15 mouse cellular contexts compared by ENCODE assay signal in the genomic region with DNA sequence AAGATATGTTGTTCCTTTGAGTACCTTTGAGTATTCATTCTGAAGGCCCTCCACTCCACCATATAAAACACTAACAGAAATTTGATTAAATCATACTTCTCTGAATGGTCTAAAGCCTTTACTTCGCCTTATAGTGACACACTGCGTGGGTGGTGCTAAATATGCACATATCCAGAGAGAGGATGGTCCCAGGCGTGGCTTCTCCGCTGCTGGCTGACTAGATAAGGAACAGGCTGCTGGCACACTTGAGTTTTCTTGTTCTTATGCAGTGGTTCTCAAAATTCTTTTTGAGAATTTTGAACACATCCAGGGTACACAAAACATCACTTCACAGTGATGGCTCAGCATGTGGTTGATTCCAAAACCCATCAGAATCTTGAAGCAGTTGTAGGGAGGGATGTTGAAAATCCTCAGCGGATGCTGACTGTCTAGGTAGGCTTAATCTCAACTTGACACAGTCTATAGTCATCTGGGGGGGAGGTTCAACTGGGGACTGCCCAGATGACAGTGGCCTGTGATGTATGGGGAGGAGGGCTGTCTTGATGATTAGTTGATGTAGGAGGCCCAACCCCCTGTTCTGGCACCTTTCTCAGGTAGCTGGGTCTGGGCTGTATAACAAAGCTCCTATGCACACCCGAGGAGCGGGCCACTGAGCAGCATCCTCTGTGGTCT. TPM values are rescaled to one million over a fixed set of nuclear protein-coding genes. Genes with fewer than 3 reads are reported as not detected.
DNase-seq lines count a peak whose midpoint lies in the region; ATAC-seq and TF ChIP-seq lines count a peak whose summit lies in the region.
"Had no signal": no experiment of that assay in that cellular context is flagged by ENCODE, and none has a peak within 500 bp of the region (broad histone marks: within the 10 kb centered on the region; RNA-seq: fewer than 3 reads in every experiment).

No protein-coding gene starts in this region.

- H3K4me1 ChIP-seq in heart, embryonic 12.5 days (replicated peaks), result no peaks in the 10 kb centered on the region
- H3K4me1 ChIP-seq in stomach, embryonic 14.5 days (ENCODE audit: control insufficient read depth, insufficient read depth, low read length), result no peaks in the 10 kb centered on the region
- no peaks in the 10 kb centered on the region for H3K4me1 ChIP-seq in stomach, postnatal 0 days (replicated peaks; ENCODE audit: control insufficient read depth, insufficient read depth)
- peaks cover 8% of the 10 kb centered on the region for H3K4me1 ChIP-seq in liver, embryonic 11.5 days (replicated peaks; ENCODE audit: control insufficient read depth, insufficient read depth, low read length)
- 0 out of 2 replicates have a peak, but pooled peaks cover 4% of the 10 kb centered on the region for H3K4me1 ChIP-seq in stomach, embryonic 15.5 days
- H3K4me1 ChIP-seq: neural tube, embryonic 13.5 days had no signal

- no peak overlapping the region for H3K9ac ChIP-seq in heart, embryonic 12.5 days
- no peak overlapping the region for H3K9ac ChIP-seq in stomach, embryonic 14.5 days (replicated peaks; ENCODE audit: low read depth, low read length)
- H3K9ac ChIP-seq in stomach, postnatal 0 days (ENCODE audit: low read length), result no peak overlapping the region
- H3K9ac ChIP-seq in liver, embryonic 11.5 days (ENCODE audit: low read depth, low read length), result no peak overlapping the region
- H3K9ac ChIP-seq in stomach, embryonic 15.5 days, result no peak overlapping the region
- H3K9ac ChIP-seq: neural tube, embryonic 13.5 days had no signal

- H3K36me3 ChIP-seq in heart, embryonic 12.5 days, result peaks cover 13% of the 10 kb centered on the region; the same call in 1 of the 2 replicates
- peaks cover 2% of the 10 kb centered on the region; the same call in 1 of the 2 replicates for H3K36me3 ChIP-seq in stomach, embryonic 14.5 days (ENCODE audit: control insufficient read depth, insufficient read depth, low read length)
- no peaks in the 10 kb centered on the region; the same call in 1 of the 2 replicates for H3K36me3 ChIP-seq in stomach, postnatal 0 days (ENCODE audit: control insufficient read depth, insufficient read depth, low read length)
- no peaks in the 10 kb centered on the region for H3K36me3 ChIP-seq in liver, embryonic 11.5 days (ENCODE audit: control insufficient read depth, insufficient read depth, low read length)
- H3K36me3 ChIP-seq in stomach, embryonic 15.5 days, result no peaks in the 10 kb centered on the region

- H3K27ac ChIP-seq in heart, embryonic 12.5 days (ENCODE audit: poor library complexity, severe bottlenecking), result no peak overlapping the region
- no peak overlapping the region for H3K27ac ChIP-seq in stomach, embryonic 14.5 days (ENCODE audit: low read length)
- no peak overlapping the region for H3K27ac ChIP-seq in stomach, postnatal 0 days (replicated peaks)
- peak overlapping the region; percentile 73 for H3K27ac ChIP-seq in liver, embryonic 11.5 days (ENCODE audit: low read depth, low read length)
- no peak overlapping the region for H3K27ac ChIP-seq in stomach, embryonic 15.5 days
- H3K27ac ChIP-seq: macrophage; neural tube, embryonic 13.5 days had no signal

- TF ChIP-seq CTCF in stomach, postnatal 0 days (IDR thresholded peaks at IDR 0.05; ENCODE audit: low read depth), result no peak

- no peak overlapping the region for H3K4me2 ChIP-seq in heart, embryonic 12.5 days
- no peak overlapping the region for H3K4me2 ChIP-seq in stomach, embryonic 14.5 days (replicated peaks; ENCODE audit: low read depth, low read length)
- no peak overlapping the region for H3K4me2 ChIP-seq in stomach, postnatal 0 days (replicated peaks; ENCODE audit: low read depth)
- peak overlapping the region; percentile 50 for H3K4me2 ChIP-seq in liver, embryonic 11.5 days
- H3K4me2 ChIP-seq in stomach, embryonic 15.5 days, result no peak overlapping the region
- H3K4me2 ChIP-seq: neural tube, embryonic 13.5 days had no signal

- intact Hi-C loops in heart, postnatal 14 days (cut with DNase I), result no loop called here

- ATAC-seq in heart, embryonic 12.5 days (ENCODE audit: insufficient number of reproducible peaks, low FRiP score), result peak; percentile 57; the same call in 1 of the 2 replicates
- ATAC-seq in stomach, embryonic 14.5 days (ENCODE audit: insufficient number of reproducible peaks, insufficient read depth, low FRiP score, low read depth), result peak; percentile 71; the same call in 1 of the 2 replicates
- no peak for ATAC-seq in stomach, postnatal 0 days (ENCODE audit: low FRiP score, low TSS enrichment)
- ATAC-seq in liver, embryonic 11.5 days (replicated peaks; ENCODE audit: low FRiP score), result peak; percentile 99
- peak; percentile 91; the same call in 1 of the 2 replicates for ATAC-seq in stomach, embryonic 15.5 days (ENCODE audit: insufficient read depth, low FRiP score, low read depth)

- H3K27me3 ChIP-seq in heart, embryonic 12.5 days (replicated peaks), result no peaks in the 10 kb centered on the region
- no peaks in the 10 kb centered on the region for H3K27me3 ChIP-seq in stomach, embryonic 14.5 days (ENCODE audit: control insufficient read depth, insufficient read depth, low read length)
- no peaks in the 10 kb centered on the region for H3K27me3 ChIP-seq in stomach, postnatal 0 days (ENCODE audit: control insufficient read depth, insufficient read depth, low read length)
- no peaks in the 10 kb centered on the region for H3K27me3 ChIP-seq in liver, embryonic 11.5 days (replicated peaks; ENCODE audit: control insufficient read depth, insufficient read depth, low read length)
- H3K27me3 ChIP-seq in stomach, embryonic 15.5 days (replicated peaks), result no peaks in the 10 kb centered on the region
- H3K27me3 ChIP-seq: neural tube, embryonic 13.5 days had no signal

- TF ChIP-seq EP300 in stomach, postnatal 0 days (optimal IDR thresholded peaks at IDR 0.05), result no peak

- WGBS in heart, embryonic 12.5 days, result 83% methylated on average over 7 of the region's 7 CpGs
- 88% methylated on average over 7 of the region's 7 CpGs for WGBS in stomach, embryonic 14.5 days
- WGBS in stomach, postnatal 0 days, result 87% methylated on average over 7 of the region's 7 CpGs
- WGBS in liver, embryonic 11.5 days, result 60% methylated on average over 7 of the region's 7 CpGs
- WGBS in stomach, embryonic 15.5 days, result 88% methylated on average over 7 of the region's 7 CpGs

- no peak for DNase-seq in heart, postnatal 14 days
- no peak for DNase-seq in stomach, postnatal 0 days (ENCODE audit: low spot score)
- no peak for DNase-seq in liver, embryonic 11.5 days (ENCODE audit: low spot score)
- no peak for DNase-seq in cerebellum, postnatal 36 days
- DNase-seq in layer of hippocampus, adult 8-10 months (ENCODE audit: low spot score in 2 of 2), result no peak
- DNase-seq: B cell, adult 2 months; heart, postnatal 36 days; kidney, adult 11 months; thymus, adult 2 months had no signal

- H3K9me3 ChIP-seq in heart, embryonic 12.5 days (replicated peaks), result no peaks in the 10 kb centered on the region
- no peaks in the 10 kb centered on the region for H3K9me3 ChIP-seq in stomach, embryonic 14.5 days (ENCODE audit: control insufficient read depth, low read depth, low read length)
- no peaks in the 10 kb centered on the region for H3K9me3 ChIP-seq in stomach, postnatal 0 days (ENCODE audit: control insufficient read depth, low read length)
- H3K9me3 ChIP-seq in liver, embryonic 11.5 days (ENCODE audit: control insufficient read depth, low read length), result no peaks in the 10 kb centered on the region
- H3K9me3 ChIP-seq in stomach, embryonic 15.5 days, result no peaks in the 10 kb centered on the region
- H3K9me3 ChIP-seq: neural tube, embryonic 13.5 days had no signal

- no peak overlapping the region for H3K4me3 ChIP-seq in heart, embryonic 12.5 days
- H3K4me3 ChIP-seq in stomach, embryonic 14.5 days (ENCODE audit: low read depth, low read length), result no peak overlapping the region
- H3K4me3 ChIP-seq in stomach, postnatal 0 days (ENCODE audit: low read depth, low read length), result no peak overlapping the region
- no peak overlapping the region for H3K4me3 ChIP-seq in liver, embryonic 11.5 days (ENCODE audit: low read depth, low read length)
- H3K4me3 ChIP-seq in stomach, embryonic 15.5 days (replicated peaks), result no peak overlapping the region
- H3K4me3 ChIP-seq: neural tube, embryonic 13.5 days had no signal

RNA-seq across cellular contexts. Expression of a gene that starts 9.4 kb away (rescaled TPM):
- 0.11 TPM in 1 of 2 replicates, not detected in the other for polyA plus RNA-seq in heart, embryonic 12.5 days (2016; fragmentation: Nextera tagmentation; extraction: Ambion mirVana)
- under 1 TPM in 1 of 2 experiments, not detected in 1; 0.29 TPM for total RNA-seq in heart, postnatal 14 days (2021)
- polyA plus RNA-seq in stomach, embryonic 14.5 days (2014; fragmentation: Nextera tagmentation; extraction: Ambion mirVana), result 0.32 TPM in 2 replicates
- 0.21 and 0.23 TPM in 2 replicates for polyA plus RNA-seq in stomach, postnatal 0 days (2015; fragmentation: Nextera tagmentation; extraction: Ambion mirVana)
- polyA plus RNA-seq in liver, embryonic 11.5 days (2014; fragmentation: Nextera tagmentation; extraction: Ambion mirVana), result not detected in 2 replicates
- polyA plus RNA-seq in stomach, embryonic 15.5 days (2015; fragmentation: Nextera tagmentation; extraction: Ambion mirVana), result 0.27 and 0.39 TPM in 2 replicates
- total RNA-seq in layer of hippocampus, adult 8-10 months (2022), result 1 to 10 TPM in 1 of 4 experiments, under 1 TPM in 3; 0.25 to 1.2 (median 0.40) TPM
- total RNA-seq: heart, postnatal 36 days had no signal
- polyA plus RNA-seq: macrophage; spleen, adult 2 months had no signal

RNA-seq across cellular contexts. Expression of a gene that starts 32.0 kb away (rescaled TPM):
- polyA plus RNA-seq in heart, embryonic 12.5 days (2016; fragmentation: Nextera tagmentation; extraction: Ambion mirVana), result 4.7 and 5.0 TPM in 2 replicates
- total RNA-seq in heart, postnatal 14 days (2021), result 1 to 10 TPM; 1.9 to 2.2 TPM
- polyA plus RNA-seq in stomach, embryonic 14.5 days (2014; fragmentation: Nextera tagmentation; extraction: Ambion mirVana), result 7.0 and 10.7 TPM in 2 replicates
- 2.6 TPM in 2 replicates for polyA plus RNA-seq in stomach, postnatal 0 days (2015; fragmentation: Nextera tagmentation; extraction: Ambion mirVana)
- 3.4 and 3.9 TPM in 2 replicates for polyA plus RNA-seq in liver, embryonic 11.5 days (2014; fragmentation: Nextera tagmentation; extraction: Ambion mirVana)
- 4.7 and 5.5 TPM in 2 replicates for polyA plus RNA-seq in stomach, embryonic 15.5 days (2015; fragmentation: Nextera tagmentation; extraction: Ambion mirVana)
- total RNA-seq in layer of hippocampus, adult 8-10 months (2022), result 1 to 10 TPM; 2.3 to 3.7 (median 2.4) TPM

RNA-seq across cellular contexts. Expression of a gene that starts 51.4 kb away (rescaled TPM):
- 33.0 and 35.9 TPM in 2 replicates for polyA plus RNA-seq in heart, embryonic 12.5 days (2016; fragmentation: Nextera tagmentation; extraction: Ambion mirVana)
- 1 to 10 TPM; 4.4 to 5.8 TPM for total RNA-seq in heart, postnatal 14 days (2021)
- polyA plus RNA-seq in stomach, embryonic 14.5 days (2014; fragmentation: Nextera tagmentation; extraction: Ambion mirVana), result 61.5 and 62.0 TPM in 2 replicates
- 14.7 and 17.0 TPM in 2 replicates for polyA plus RNA-seq in stomach, postnatal 0 days (2015; fragmentation: Nextera tagmentation; extraction: Ambion mirVana)
- 42.8 and 48.4 TPM in 2 replicates for polyA plus RNA-seq in liver, embryonic 11.5 days (2014; fragmentation: Nextera tagmentation; extraction: Ambion mirVana)
- 42.1 and 50.1 TPM in 2 replicates for polyA plus RNA-seq in stomach, embryonic 15.5 days (2015; fragmentation: Nextera tagmentation; extraction: Ambion mirVana)
- under 1 TPM; 0.39 to 0.91 (median 0.84) TPM for total RNA-seq in layer of hippocampus, adult 8-10 months (2022)

RNA-seq across cellular contexts. Expression of a gene that starts 58.4 kb away (rescaled TPM):
- polyA plus RNA-seq in heart, embryonic 12.5 days (2016; fragmentation: Nextera tagmentation; extraction: Ambion mirVana), result 23.8 and 24.2 TPM in 2 replicates
- 10 to 100 TPM; 27.6 to 28.9 TPM for total RNA-seq in heart, postnatal 14 days (2021)
- polyA plus RNA-seq in stomach, embryonic 14.5 days (2014; fragmentation: Nextera tagmentation; extraction: Ambion mirVana), result 57.4 and 60.0 TPM in 2 replicates
- 29.4 and 30.8 TPM in 2 replicates for polyA plus RNA-seq in stomach, postnatal 0 days (2015; fragmentation: Nextera tagmentation; extraction: Ambion mirVana)
- 27.8 and 29.1 TPM in 2 replicates for polyA plus RNA-seq in liver, embryonic 11.5 days (2014; fragmentation: Nextera tagmentation; extraction: Ambion mirVana)
- polyA plus RNA-seq in stomach, embryonic 15.5 days (2015; fragmentation: Nextera tagmentation; extraction: Ambion mirVana), result 41.9 and 44.0 TPM in 2 replicates
- 10 to 100 TPM; 22.3 to 26.4 (median 24.8) TPM for total RNA-seq in layer of hippocampus, adult 8-10 months (2022)
